Mouse (Mus musculus) lung, postnatal 4 days (tissue): ENCODE data around the gene Plekha6.
"Not testable (repeated sequence)": the region's sequence is repeated elsewhere in the genome, so short reads cannot be mapped to it uniquely, and the experiment has no call there.

Experiments
- DNase-seq, 2 experiments: peaks; one replicate each; pipeline ENCODE4 v3.0.0; 2021

Plekha6 gene

DNA sequence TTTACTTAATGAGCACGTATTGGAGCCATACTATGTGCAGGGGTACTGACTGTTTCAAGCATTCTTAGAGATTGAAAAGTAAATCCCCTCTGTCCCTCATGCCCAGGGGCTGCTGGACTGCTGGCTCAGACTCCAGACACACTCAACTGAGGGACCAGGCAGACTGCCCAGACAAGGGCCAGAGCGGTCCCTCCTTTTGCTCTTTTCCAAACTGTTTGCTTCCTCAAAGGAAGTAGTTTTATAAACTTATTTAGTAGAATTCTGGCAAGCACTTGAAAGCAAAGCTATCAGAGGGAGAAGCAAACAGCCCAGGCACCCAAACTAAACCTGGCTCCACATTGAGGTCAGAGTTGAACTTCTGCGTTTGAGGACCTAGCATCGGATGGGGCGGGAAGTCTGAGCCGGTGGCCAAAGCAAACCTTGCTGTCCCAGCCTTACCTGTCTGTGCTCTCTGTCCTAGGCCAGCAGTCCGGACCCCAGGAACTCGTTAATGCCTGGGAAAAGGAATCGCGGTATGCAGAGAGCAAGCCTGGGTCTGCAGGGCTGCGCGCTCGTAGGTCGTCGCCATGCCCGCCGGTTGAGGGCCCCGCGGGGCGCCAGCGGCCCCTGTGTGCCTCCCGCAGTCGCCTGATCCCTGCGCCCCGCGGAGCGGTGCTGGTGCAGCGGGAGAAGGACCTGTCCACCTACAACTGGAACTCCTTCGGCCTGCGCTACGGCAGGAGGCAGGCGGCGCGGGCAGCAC lies 165.1 kb downstream of the Plekha6 start:
- DNase-seq, result peak; percentile 71 to 88

- no peak for DNase-seq
Measured at GRCm38 (mm10) chr1:133329638-133329964, 165.6 kb downstream of the Plekha6 start.

DNA sequence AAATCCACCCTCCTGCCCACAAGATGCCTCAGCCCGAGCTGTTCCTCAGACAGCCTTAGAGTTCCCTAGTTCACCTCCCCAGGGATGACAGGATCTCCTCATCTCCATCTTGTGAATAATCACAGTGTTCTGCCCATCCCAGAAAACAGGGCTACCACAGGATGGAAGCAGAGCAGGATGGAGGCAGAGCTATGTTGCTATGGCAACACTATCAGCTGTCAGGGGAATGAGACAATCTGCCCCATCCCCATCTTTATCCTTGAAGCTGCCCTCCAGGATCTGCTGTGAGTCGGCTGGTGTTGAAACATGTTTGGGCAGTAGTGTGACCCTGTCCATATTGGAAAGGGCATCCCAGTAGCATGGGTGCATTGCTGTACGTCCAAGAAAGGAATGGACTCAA lies 167.1 kb downstream of the Plekha6 start:
- DNase-seq, result no peak

GRCm38 (mm10) chr1:133332656-133333430 lies 168.8 kb downstream of the Plekha6 start:
- no peak for DNase-seq

DNA sequence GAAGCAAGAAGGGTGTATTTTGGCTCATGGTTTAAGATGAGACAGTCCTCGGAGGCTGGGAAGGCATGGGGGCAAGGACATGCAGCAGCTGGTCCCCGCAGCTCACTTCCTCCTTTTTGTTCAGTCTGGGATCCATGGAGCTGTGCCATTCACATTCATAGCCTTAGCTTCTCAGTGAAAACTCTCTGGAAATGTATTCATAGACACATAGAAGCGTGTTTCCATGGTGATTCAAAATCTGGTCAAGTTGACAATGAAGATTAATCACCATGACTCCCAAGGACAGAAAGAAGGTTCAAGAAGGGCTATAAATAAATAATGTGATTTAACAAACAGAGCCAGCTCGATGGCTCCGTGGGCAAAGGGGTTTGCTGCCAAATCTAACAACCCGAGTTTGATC lies 169.9 kb downstream of the Plekha6 start:
- DNase-seq, result peak in 1 of 2 experiments; percentile 9

DNA sequence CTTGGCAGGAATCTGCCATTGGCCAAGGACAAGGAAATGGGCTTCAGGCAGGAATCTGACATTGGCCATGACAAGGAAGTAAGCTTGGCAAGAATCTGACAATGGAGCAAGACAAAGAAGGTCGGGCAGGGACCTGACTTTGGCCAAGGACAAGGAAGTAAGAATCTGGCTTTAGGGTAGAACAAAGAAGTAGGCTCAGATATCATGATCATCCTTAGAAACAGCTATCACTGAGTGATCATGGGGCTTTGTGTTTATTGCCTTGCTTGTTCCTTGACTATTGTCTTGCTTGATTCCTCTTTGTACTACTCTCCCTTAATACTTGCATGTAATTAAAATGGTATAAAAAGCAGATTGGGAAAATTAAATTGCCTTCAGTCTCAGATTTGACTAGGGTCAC lies 176.4 kb downstream of the Plekha6 start:
- DNase-seq, result not testable (repeated sequence)

GRCm38 (mm10) chr1:133344357-133344756 lies 180.3 kb downstream of the Plekha6 start:
- no peak for DNase-seq

GRCm38 (mm10) chr1:133346531-133346930 lies 182.5 kb downstream of the Plekha6 start:
- DNase-seq, result no peak

DNA sequence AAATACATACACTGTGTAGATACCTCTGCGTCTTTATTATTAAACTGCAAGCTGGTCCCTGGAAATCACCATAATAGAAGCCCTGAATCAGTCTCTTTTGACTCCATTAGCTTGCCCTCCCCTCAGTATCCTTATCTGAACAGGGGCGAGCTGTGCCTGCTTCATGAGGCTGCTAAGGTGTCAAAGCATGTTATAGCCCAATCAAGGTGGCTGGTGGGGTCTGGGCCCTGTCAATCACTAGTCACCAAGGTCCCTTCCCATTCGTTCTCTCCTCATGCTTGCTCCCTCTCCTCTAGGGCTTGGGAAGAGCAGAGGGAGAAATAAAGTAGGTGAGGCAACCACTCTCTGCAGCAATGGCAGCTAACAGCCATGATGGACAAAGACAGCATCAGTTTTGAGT lies 183.2 kb downstream of the Plekha6 start:
- DNase-seq, result no peak

GRCm38 (mm10) chr1:133347693-133348520 lies 183.9 kb downstream of the Plekha6 start:
- DNase-seq, result peak; percentile 35 to 40

- peak in 1 of 2 experiments; percentile 10 for DNase-seq
Measured at GRCm38 (mm10) chr1:133350210-133350609, 186.2 kb downstream of the Plekha6 start, which contains the start of gene Ren1. Gene Ren1, plus strand, starts transcription at chr1:133350510.

DNA sequence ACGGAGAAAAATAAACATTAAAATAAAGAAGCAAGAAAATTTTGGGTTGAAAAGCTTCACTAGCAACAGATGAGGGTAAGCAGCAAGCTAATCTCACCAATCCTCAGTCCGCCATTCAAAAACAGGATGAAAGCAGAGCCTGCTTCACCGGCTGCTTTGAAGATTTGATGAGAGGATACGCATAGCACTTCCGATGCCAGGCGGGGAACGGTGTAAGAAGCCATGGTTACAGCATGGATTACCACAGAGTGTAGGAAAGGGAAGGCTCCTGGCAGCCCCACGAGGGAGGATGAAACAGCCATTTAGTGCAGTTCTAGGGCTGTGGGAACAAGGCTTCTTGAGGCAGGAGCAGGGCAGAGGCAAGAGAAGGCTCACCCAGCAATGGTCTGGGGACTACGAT lies 187.8 kb downstream of the Plekha6 start:
- DNase-seq, result peak in 1 of 2 experiments; percentile 15
